Mouse (Mus musculus) adipocyte (in vitro differentiated cells): ENCODE measurements around the gene Zfp663.

ENCODE experiments used
- DNase-seq: peaks from one replicate; pipeline ENCODE4 v3.0.0-alpha.2; 2016; ENCODE audit warnings: low spot score

Gene Zfp663

GRCm38 (mm10) chr2:165320531-165321150 is 47.9 kb downstream of the Zfp663 start:
- DNase-seq: peak; percentile 57

- peak; percentile 45 for DNase-seq
Measured at GRCm38 (mm10) chr2:165319503-165319902, 49.0 kb downstream of the Zfp663 start.

DNA sequence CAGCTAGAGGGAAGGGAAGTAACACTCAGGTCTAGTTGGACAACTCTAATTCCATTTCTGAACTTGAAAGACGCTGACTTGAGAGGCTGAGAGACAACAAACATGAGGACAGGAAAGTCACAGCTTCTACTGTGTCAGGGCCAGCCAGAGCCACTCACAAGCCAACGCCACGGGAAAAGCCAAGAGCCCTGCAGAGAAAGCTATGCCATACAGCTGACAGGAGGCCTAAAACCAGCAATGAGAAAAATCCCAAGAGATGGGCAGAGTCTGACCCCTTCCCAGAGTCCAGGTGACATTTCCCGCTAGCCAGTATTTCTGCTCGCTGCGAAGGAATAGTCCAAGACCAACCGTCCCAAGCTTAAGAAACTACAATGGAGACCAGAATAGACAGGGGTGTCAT is 49.6 kb downstream of the Zfp663 start:
- no peak for DNase-seq

DNA sequence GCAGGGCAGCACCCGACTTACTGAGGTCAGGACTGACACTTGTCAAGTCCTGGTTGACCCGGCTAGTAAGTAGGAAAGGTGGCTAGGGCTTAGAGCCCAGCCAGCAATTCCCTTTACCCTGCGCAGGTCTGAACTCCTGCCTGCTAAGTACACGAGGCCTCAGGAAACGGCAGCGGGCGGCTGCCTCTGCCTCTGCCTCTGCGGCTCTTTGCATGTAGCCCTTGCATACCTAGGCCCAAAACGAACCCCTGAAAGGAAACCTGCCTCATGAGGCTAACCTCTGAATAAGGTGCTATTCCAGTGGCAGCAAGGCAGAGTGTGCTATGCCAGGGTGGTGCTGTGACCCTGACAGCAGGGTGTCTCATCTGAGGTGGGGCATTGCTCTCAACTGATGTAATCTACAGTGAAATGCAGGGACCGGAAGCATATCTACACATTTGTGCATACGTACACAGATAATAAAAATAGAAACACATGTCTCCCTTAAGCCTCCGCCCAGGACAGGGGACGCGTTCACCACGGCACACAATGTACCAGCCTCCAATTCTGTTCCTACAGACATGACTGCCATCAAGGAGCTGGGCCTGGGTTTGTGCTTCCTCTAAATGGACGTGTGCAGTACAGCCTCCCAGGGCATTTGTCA is 50.8 kb downstream of the Zfp663 start:
- no peak for DNase-seq

DNA sequence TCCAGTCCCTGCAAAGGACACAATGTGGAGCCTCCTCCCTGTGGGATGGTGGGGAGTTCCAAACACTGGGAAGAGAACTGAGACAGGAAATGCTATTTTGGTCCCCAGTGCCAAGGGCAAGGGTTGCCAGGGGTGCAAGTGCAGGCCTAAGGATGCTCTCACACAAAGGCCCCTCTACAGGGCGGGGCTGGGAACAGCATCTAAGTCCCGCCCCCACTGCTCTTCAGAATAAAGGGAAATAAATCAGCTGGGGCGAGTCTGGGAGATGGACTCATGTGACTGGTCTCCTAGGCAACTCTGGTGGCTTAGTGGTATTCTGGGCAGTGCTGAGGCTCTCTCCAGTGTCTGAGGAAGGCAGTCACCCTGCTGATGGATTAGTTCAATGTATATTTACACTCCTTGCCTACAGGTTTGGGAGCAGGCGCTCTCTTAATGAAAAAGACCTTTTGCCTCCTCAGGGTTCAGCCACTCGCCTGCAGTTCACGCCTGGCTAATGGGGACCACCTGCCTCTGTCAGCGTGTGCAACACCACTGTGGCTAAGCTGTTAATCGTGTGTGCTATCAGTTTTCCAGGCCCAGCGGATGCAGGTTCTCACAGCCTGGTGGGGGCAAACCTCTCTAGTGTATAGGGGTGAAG is 51.6 kb downstream of the Zfp663 start:
- peak; percentile 41 for DNase-seq

DNA sequence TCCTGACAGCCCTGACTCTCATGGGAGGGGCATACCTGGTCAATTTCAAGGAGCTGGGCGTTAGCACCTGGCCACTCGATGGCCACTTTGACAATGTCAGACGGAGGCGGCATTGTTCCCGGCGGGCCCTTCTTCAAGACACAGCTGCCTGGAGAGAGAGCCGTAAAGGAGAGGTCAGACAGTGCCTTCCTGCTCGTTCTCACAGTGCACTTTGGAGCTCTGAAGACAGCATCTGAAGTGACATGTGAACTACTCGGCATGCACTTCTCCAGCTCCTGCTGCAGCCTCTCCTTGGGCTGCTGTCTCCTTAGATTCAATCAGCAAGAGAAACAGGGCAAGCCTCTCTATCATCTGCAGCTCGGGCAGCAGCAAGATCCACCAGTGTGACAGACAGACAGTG is 52.3 kb downstream of the Zfp663 start:
- no peak for DNase-seq

DNA sequence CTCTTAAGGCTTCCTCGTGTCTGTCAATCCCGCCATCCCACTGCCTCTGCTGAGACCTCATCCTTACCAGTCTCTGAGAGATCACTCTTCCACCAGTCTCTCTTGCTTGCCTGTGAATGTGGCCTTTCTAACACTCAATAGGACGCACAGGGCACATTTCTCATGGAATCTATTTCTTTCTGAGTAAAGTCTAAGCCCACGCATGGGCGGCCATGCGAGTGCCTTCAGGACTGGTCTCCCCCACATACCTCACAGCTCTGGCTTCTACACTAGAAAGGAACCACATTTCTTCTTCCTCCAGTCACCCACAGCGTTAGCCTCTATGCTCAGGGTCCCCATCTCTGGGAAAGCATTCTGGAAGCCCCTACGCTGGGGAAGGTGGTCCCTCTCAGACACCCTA is 54.3 kb downstream of the Zfp663 start:
- DNase-seq: no peak

GRCm38 (mm10) chr2:165312381-165312780 is 56.1 kb downstream of the Zfp663 start:
- no peak for DNase-seq

- no peak for DNase-seq
Measured at GRCm38 (mm10) chr2:165311577-165311976, 57.0 kb downstream of the Zfp663 start.

DNA sequence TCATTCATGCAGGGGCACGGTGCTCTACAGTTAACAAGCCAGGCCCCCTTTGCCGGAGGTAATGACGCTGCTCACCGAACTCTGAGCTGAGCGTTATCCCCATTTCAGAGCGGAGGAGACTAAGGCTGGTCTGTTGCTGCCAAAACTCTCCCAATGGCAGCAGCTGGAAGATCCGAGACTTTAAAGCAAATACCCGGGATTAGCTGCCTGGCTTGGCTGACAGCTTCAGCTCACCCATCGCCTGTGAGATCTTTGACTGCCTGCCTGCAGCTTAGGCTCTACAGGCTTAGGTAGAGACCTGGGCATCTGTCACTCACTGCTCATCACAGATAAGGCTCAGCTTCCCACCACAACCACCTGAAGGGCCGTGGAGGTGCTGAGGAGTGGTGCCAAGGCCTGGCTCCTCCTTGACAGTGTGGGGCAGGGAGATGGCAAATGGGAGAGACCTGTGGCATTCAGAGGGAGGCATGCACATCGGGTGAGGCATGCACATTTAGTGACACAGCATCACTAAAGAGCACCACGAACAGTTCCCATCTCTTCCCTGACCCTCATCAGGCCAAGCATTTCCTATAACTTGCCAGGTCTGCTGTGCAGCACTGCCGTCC is 57.6 kb downstream of the Zfp663 start:
- DNase-seq: no peak

- DNase-seq: no peak
Measured at GRCm38 (mm10) chr2:165307801-165308200, 60.7 kb downstream of the Zfp663 start.

DNA sequence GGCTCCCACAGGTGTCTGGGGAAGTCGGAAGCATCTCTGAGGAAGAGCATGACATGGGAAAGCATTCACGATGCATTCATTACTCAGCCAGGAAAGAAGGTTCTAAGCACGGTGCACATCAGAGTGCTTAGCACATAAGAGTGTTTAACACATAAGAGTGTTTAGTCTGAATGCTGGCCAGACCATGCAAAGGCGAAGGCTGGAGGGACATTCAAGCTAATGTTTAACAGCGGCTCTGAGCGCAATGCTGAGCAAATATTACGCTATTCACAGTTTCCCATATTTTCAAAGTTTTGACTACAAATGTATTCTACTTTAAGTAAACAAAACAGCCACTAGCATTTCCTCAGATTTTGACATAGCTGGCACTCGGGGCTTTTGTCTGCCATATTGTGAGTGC is 63.1 kb downstream of the Zfp663 start:
- no peak for DNase-seq

DNA sequence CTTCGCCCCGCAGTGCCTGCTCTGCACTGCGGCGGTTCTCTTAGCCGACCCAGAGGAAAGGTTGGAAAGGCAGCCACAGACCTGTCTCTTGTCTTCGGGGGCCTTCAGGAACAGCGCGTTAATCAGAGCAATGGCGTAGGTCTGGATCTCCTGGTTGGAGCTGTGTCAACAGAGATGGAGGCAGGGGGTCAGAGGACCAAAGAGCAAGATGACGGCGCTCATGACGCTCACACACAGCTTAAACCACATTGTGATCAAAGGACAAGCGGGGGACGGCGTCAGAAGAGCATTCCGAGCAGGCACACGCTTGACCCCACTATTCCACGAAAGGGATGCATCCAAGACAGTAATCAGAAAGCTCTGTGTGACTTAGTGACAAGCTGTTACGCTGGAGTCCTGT is 63.7 kb downstream of the Zfp663 start:
- DNase-seq: no peak

- no peak for DNase-seq
Measured at GRCm38 (mm10) chr2:165303354-165304012, 65.0 kb downstream of the Zfp663 start.

DNA sequence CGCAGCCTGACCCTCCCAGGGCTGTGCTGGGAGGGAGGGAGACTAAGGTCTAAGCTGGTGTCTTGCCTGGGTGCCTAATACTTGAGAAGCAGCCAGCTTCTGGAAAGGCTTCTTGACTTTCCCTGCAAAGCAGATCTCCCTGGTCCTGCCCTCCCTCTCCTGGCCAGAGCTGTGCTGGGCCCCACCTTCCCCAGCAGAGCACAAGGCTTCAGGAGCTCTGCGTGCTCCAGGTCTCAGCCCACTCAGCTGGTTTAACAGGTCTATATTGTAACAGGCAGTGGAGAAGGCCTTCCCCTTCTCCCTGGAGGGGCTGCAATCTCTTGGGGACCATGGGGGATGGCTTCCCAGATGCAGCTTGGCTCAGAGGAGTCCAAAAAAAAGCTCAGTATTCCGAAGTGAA is 67.1 kb downstream of the Zfp663 start:
- no peak for DNase-seq
